In the genomic region with DNA sequence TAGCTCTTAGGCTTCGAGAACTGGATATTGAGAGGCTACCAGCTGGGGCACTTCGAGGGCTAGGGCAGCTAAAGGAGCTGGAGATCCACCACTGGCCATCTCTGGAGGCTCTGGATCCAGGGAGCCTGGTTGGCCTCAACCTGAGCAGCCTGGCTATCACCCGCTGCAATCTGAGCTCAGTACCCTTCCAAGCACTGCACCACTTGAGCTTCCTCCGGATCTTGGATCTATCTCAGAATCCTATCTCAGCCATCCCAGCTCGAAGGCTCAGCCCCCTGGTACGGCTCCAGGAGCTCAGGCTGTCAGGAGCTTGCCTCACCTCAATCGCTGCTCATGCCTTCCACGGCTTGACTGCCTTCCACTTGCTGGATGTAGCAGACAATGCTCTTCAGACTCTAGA, we compare ENCODE assay signal across 21 mouse cellular contexts. TPM values are rescaled to one million over a fixed set of nuclear protein-coding genes. Genes with fewer than 3 reads are reported as not detected.
"Had no signal": no experiment of that assay in that cellular context is flagged by ENCODE, and none has a peak within 500 bp of the region (broad histone marks: within the 10 kb centered on the region; RNA-seq: fewer than 3 reads in every experiment).

No protein-coding gene starts in this region.

- H3K36me3 ChIP-seq: midbrain, embryonic 10.5 days; midbrain, embryonic 12.5 days; neural tube, embryonic 13.5 days; neural tube, embryonic 15.5 days had no signal

- H3K4me3 ChIP-seq: midbrain, embryonic 10.5 days; midbrain, embryonic 12.5 days; myocyte; neural tube, embryonic 13.5 days; neural tube, embryonic 15.5 days had no signal

- H3K4me2 ChIP-seq: lung, embryonic 14.5 days; midbrain, embryonic 12.5 days; neural tube, embryonic 13.5 days; neural tube, embryonic 15.5 days had no signal

- DNase-seq: lung, embryonic 14.5 days; lung, postnatal 10 days; lung, postnatal 4 days; midbrain, embryonic 14.5 days; retina, postnatal 1 day; right cerebral cortex, adult 18-20 months; right cerebral cortex, postnatal 25 days; right cerebral cortex, postnatal 4 days; spleen, adult 18-20 months; thymus, adult 18-20 months; thymus, postnatal 14 days had no signal

- H3K9ac ChIP-seq: lung, embryonic 14.5 days; midbrain, embryonic 12.5 days; neural tube, embryonic 13.5 days; neural tube, embryonic 15.5 days had no signal

- ATAC-seq: midbrain, embryonic 16.5 days had no signal

- H3K27ac ChIP-seq: midbrain, embryonic 10.5 days; midbrain, embryonic 12.5 days; neural tube, embryonic 13.5 days; neural tube, embryonic 15.5 days had no signal

- H3K9me3 ChIP-seq: midbrain, embryonic 10.5 days; midbrain, embryonic 12.5 days; neural tube, embryonic 13.5 days; neural tube, embryonic 15.5 days had no signal

RNA-seq across cellular contexts. Expression of a gene that starts 4.1 kb away (rescaled TPM):
- total RNA-seq: megakaryocyte, adult 5-6 weeks had no signal
- polyA plus RNA-seq: myocyte had no signal

RNA-seq across cellular contexts. Expression of a gene that starts 10.6 kb away (rescaled TPM):
- polyA plus RNA-seq: small intestine, adult 2 months had no signal

RNA-seq across cellular contexts. Expression of a gene that starts 29.9 kb away (rescaled TPM):
- total RNA-seq: megakaryocyte-erythroid progenitor cell, adult 5-6 weeks had no signal
- polyA plus RNA-seq: neural tube, embryonic 11.5 days had no signal

RNA-seq across cellular contexts. Expression of a gene that starts 40.2 kb away (rescaled TPM):
- total RNA-seq: megakaryocyte, adult 5-6 weeks; megakaryocyte-erythroid progenitor cell, adult 5-6 weeks had no signal
- polyA plus RNA-seq: myocyte had no signal
